Mouse (Mus musculus): ENCODE measurements around the gene Kbtbd12.
A peak's percentile ranks its signal among the peaks of the same experiment; 100 is the strongest.

Kbtbd12 gene

GRCm38 (mm10) chr6:88502030-88502970 is 135.4 kb downstream of the Kbtbd12 start:
- DNase-seq (ENCODE audit: low spot score in 2 of 2), result peak; percentile 19 to 24

GRCm38 (mm10) chr6:88500405-88500767 is 137.4 kb downstream of the Kbtbd12 start:
- no peak for DNase-seq (ENCODE audit: low spot score in 2 of 2)

DNA sequence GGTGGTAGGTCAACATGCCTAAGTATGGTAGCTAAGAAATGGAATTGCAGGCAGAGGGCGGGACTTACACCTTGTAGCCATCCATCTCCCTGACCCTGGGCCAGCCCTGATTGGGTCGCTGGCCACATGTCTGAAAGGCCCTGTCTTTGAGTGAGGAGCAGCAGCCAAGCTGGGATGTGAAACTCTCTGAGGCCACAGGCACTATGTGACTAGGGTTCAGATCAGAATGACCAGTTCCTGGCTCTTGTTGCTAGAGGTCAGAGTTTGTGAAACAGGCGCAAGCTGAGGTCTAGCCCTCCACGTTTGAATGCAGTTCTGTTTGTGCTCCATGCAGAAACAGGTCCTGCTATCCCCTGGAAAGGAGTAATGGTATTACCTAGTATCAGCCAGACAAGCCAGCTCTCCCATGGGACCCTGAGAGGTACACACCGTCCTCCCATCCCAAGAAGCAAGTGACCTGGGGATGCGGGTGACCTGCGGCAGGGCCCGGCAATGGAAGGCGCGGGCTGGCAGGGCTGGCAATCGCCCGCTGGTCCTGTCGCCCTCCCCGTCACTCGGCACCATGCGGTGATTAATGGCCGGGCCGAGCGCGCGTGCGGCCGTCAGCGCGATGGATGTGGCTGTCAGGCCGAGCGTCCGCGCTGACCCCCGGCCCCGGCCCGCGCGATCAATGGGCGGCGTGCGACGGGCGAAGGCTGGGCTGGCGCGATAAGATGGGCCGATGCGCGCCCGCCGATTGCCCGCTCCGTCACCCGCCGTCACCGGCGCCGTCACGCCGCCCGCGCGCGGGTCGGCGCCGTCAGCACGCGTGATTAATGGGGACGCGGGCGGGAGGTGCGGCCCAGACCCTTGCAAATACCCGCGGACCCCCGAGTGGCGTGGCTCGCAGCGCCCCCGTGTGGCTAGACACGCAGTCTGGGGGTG is 138.0 kb downstream of the Kbtbd12 start:
- peak; percentile 14 to 27 for DNase-seq (ENCODE audit: low spot score in 2 of 2)
